Comparison of ENCODE assay signal across 34 mouse cellular contexts in the genomic region with DNA sequence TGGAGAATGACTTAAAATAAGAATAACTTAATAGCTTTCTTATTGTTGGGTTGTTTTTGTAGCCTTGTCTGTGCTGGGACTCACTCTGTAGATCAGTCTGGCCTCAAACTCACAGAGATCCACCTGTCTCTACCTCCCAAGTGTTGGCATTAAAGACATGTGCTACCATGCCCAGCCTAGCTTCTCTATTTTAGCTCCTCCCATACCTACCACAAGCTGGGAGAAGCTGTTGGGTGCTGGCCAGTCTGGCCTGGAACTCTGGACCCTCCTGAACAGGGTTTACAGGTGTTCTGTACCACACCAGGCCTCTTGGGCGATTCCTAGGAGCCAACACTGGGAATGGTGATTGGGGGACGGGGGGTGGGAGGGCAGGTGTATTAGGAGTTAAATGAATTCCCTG. TPM values are rescaled to one million over a fixed set of nuclear protein-coding genes. Genes with fewer than 3 reads are reported as not detected.
DNase-seq lines count a peak whose midpoint lies in the region; ATAC-seq and TF ChIP-seq lines count a peak whose summit lies in the region.
"Had no signal": no experiment of that assay in that cellular context is flagged by ENCODE, and none has a peak within 500 bp of the region (broad histone marks: within the 10 kb centered on the region; RNA-seq: fewer than 3 reads in every experiment).

No protein-coding gene starts in this region.

- H3K4me1 ChIP-seq in midbrain, embryonic 10.5 days, result peaks cover 35% of the 10 kb centered on the region
- H3K4me1 ChIP-seq in midbrain, postnatal 0 days (ENCODE audit: insufficient read depth, low read length), result no peaks in the 10 kb centered on the region
- H3K4me1 ChIP-seq in bone marrow macrophage, adult 2 months (ENCODE audit: control insufficient read depth, insufficient read depth, low read length), result peaks cover 63% of the 10 kb centered on the region
- peaks cover 25% of the 10 kb centered on the region for H3K4me1 ChIP-seq in small intestine, adult 2 months (ENCODE audit: control insufficient read depth, insufficient read depth, insufficient read length, low read length)
- no peaks in the 10 kb centered on the region for H3K4me1 ChIP-seq in forebrain, embryonic 11.5 days (replicated peaks; ENCODE audit: control insufficient read depth, insufficient read depth, low read length)
- no peaks in the 10 kb centered on the region for H3K4me1 ChIP-seq in hindbrain, embryonic 14.5 days (replicated peaks; ENCODE audit: control insufficient read depth, insufficient read depth, low read length)
- H3K4me1 ChIP-seq: limb, embryonic 10.5 days; neural tube, embryonic 15.5 days had no signal

- ATAC-seq in midbrain, postnatal 0 days (ENCODE audit: low FRiP score), result no peak
- no peak for ATAC-seq in forebrain, embryonic 11.5 days (replicated peaks; ENCODE audit: low FRiP score)
- ATAC-seq in hindbrain, embryonic 14.5 days (ENCODE audit: low FRiP score), result no peak
- ATAC-seq: intestine, postnatal 0 days had no signal

- no peaks in the 10 kb centered on the region for H3K27me3 ChIP-seq in midbrain, embryonic 10.5 days (ENCODE audit: low read depth, poor library complexity, severe bottlenecking)
- no peaks in the 10 kb centered on the region for H3K27me3 ChIP-seq in midbrain, postnatal 0 days (ENCODE audit: insufficient read depth, low read length)
- H3K27me3 ChIP-seq in small intestine, adult 2 months (ENCODE audit: control insufficient read depth, insufficient read depth, low read length), result no peaks in the 10 kb centered on the region
- no peaks in the 10 kb centered on the region for H3K27me3 ChIP-seq in forebrain, embryonic 11.5 days (ENCODE audit: control insufficient read depth, insufficient read depth, low read length)
- no peaks in the 10 kb centered on the region for H3K27me3 ChIP-seq in hindbrain, embryonic 14.5 days (ENCODE audit: control insufficient read depth, insufficient read depth, low read length)
- H3K27me3 ChIP-seq: forebrain, embryonic 12.5 days; hindbrain, embryonic 12.5 days; kidney, embryonic 15.5 days; limb, embryonic 15.5 days; midbrain, embryonic 12.5 days; neural tube, embryonic 15.5 days; stomach, embryonic 15.5 days had no signal

- H3K4me2 ChIP-seq in midbrain, postnatal 0 days (ENCODE audit: low read depth, low read length, poor library complexity, severe bottlenecking), result no peak overlapping the region
- H3K4me2 ChIP-seq in forebrain, embryonic 11.5 days (ENCODE audit: low read depth, low read length, severe bottlenecking), result no peak overlapping the region
- no peak overlapping the region for H3K4me2 ChIP-seq in hindbrain, embryonic 14.5 days (replicated peaks)
- H3K4me2 ChIP-seq: forebrain, embryonic 12.5 days; heart, embryonic 11.5 days; hindbrain, embryonic 12.5 days; kidney, embryonic 15.5 days; limb, embryonic 15.5 days; lung, embryonic 14.5 days; midbrain, embryonic 12.5 days; neural tube, embryonic 15.5 days; stomach, embryonic 15.5 days had no signal

- no peaks in the 10 kb centered on the region for H3K36me3 ChIP-seq in midbrain, embryonic 10.5 days
- H3K36me3 ChIP-seq in midbrain, postnatal 0 days (ENCODE audit: insufficient read depth, low read length), result no peaks in the 10 kb centered on the region
- H3K36me3 ChIP-seq in small intestine, adult 2 months (ENCODE audit: control insufficient read depth, insufficient read depth, low read length), result no peaks in the 10 kb centered on the region
- H3K36me3 ChIP-seq in forebrain, embryonic 11.5 days (ENCODE audit: control insufficient read depth, insufficient read depth, low read length), result no peaks in the 10 kb centered on the region
- no peaks in the 10 kb centered on the region for H3K36me3 ChIP-seq in hindbrain, embryonic 14.5 days (replicated peaks; ENCODE audit: control insufficient read depth, insufficient read depth)
- H3K36me3 ChIP-seq: forebrain, embryonic 12.5 days; hindbrain, embryonic 12.5 days; kidney, embryonic 15.5 days; limb, embryonic 10.5 days; limb, embryonic 15.5 days; midbrain, embryonic 12.5 days; neural tube, embryonic 15.5 days; stomach, embryonic 15.5 days had no signal

- 77% methylated on average over 2 of the region's 2 CpGs for WGBS in midbrain, embryonic 10.5 days
- WGBS in midbrain, postnatal 0 days, result 95% methylated on average over 2 of the region's 2 CpGs
- WGBS in small intestine, adult 2 months, result 84% methylated on average over 2 of the region's 2 CpGs
- 82% methylated on average over 2 of the region's 2 CpGs for WGBS in forebrain, embryonic 11.5 days
- WGBS in hindbrain, embryonic 14.5 days, result 86% methylated on average over 2 of the region's 2 CpGs

- no peak for DNase-seq in midbrain, embryonic 10.5 days (ENCODE audit: low spot score)
- DNase-seq in midbrain, postnatal 0 days (ENCODE audit: low spot score), result no peak
- peak; percentile 43 to 50 for DNase-seq in B cell, adult 2 months
- DNase-seq in forebrain, embryonic 11.5 days (ENCODE audit: low spot score), result no peak
- no peak for DNase-seq in hindbrain, embryonic 14.5 days (ENCODE audit: low spot score)
- DNase-seq: adrenal gland, postnatal 14 days; cerebellum, adult 18-20 months; cerebellum, postnatal 10 days; gastrocnemius, postnatal 10 days; heart, adult 11 months; heart, postnatal 36 days; kidney, postnatal 4 days; layer of hippocampus, postnatal 36 days; lung, embryonic 14.5 days; lung, postnatal 14 days; retina, postnatal 1 day; right cerebral cortex, postnatal 14 days; thymus, postnatal 14 days had no signal

- no peaks in the 10 kb centered on the region for H3K9me3 ChIP-seq in midbrain, embryonic 10.5 days (replicated peaks)
- no peaks in the 10 kb centered on the region for H3K9me3 ChIP-seq in midbrain, postnatal 0 days (ENCODE audit: low read length)
- H3K9me3 ChIP-seq in forebrain, embryonic 11.5 days (ENCODE audit: control insufficient read depth, low read length), result no peaks in the 10 kb centered on the region
- no peaks in the 10 kb centered on the region for H3K9me3 ChIP-seq in hindbrain, embryonic 14.5 days (ENCODE audit: control insufficient read depth, low read length)
- H3K9me3 ChIP-seq: forebrain, embryonic 12.5 days; hindbrain, embryonic 12.5 days; kidney, embryonic 15.5 days; limb, embryonic 10.5 days; limb, embryonic 15.5 days; midbrain, embryonic 12.5 days; neural tube, embryonic 15.5 days; stomach, embryonic 15.5 days had no signal

- no peak overlapping the region for H3K9ac ChIP-seq in midbrain, postnatal 0 days (replicated peaks; ENCODE audit: low read length, poor library complexity, severe bottlenecking)
- H3K9ac ChIP-seq in forebrain, embryonic 11.5 days (ENCODE audit: low read length), result no peak overlapping the region
- no peak overlapping the region for H3K9ac ChIP-seq in hindbrain, embryonic 14.5 days
- H3K9ac ChIP-seq: forebrain, embryonic 12.5 days; kidney, embryonic 15.5 days; limb, embryonic 15.5 days; liver, embryonic 14.5 days; lung, embryonic 14.5 days; midbrain, embryonic 12.5 days; neural tube, embryonic 15.5 days; stomach, embryonic 15.5 days had no signal

- H3K4me3 ChIP-seq in midbrain, embryonic 10.5 days, result no peak overlapping the region
- no peak overlapping the region for H3K4me3 ChIP-seq in midbrain, postnatal 0 days (ENCODE audit: low read depth, low read length)
- no peak overlapping the region for H3K4me3 ChIP-seq in bone marrow macrophage, adult 2 months (ENCODE audit: insufficient read depth, low read length)
- H3K4me3 ChIP-seq in small intestine, adult 2 months (ENCODE audit: low read depth, low read length), result no peak overlapping the region
- H3K4me3 ChIP-seq in forebrain, embryonic 11.5 days (ENCODE audit: low read depth, low read length), result no peak overlapping the region
- H3K4me3 ChIP-seq in hindbrain, embryonic 14.5 days (replicated peaks; ENCODE audit: low read length), result no peak overlapping the region
- H3K4me3 ChIP-seq: erythroblast, embryonic 14.5 days; forebrain, embryonic 12.5 days; hindbrain, embryonic 12.5 days; kidney, embryonic 15.5 days; limb, embryonic 10.5 days; limb, embryonic 15.5 days; midbrain, embryonic 12.5 days; neural tube, embryonic 15.5 days; stomach, embryonic 15.5 days had no signal

- H3K27ac ChIP-seq in midbrain, embryonic 10.5 days (replicated peaks), result peak overlapping the region; percentile 10
- no peak overlapping the region for H3K27ac ChIP-seq in midbrain, postnatal 0 days (ENCODE audit: low read depth, low read length)
- peak overlapping the region; percentile 41 for H3K27ac ChIP-seq in bone marrow macrophage, adult 2 months (ENCODE audit: insufficient read depth, low read depth, low read length)
- 0 out of 2 replicates have a peak overlapping the region, but pooled peaks have one; percentile 9 for H3K27ac ChIP-seq in small intestine, adult 2 months (ENCODE audit: insufficient read depth, low read depth, low read length)
- H3K27ac ChIP-seq in forebrain, embryonic 11.5 days (ENCODE audit: low read depth, low read length), result no peak overlapping the region
- no peak overlapping the region for H3K27ac ChIP-seq in hindbrain, embryonic 14.5 days
- H3K27ac ChIP-seq: forebrain, embryonic 12.5 days; hindbrain, embryonic 12.5 days; kidney, embryonic 15.5 days; limb, embryonic 10.5 days; limb, embryonic 15.5 days; liver, embryonic 14.5 days; midbrain, embryonic 12.5 days; neural tube, embryonic 15.5 days; stomach, embryonic 15.5 days had no signal

- TF ChIP-seq POLR2A in bone marrow macrophage, adult 2 months (IDR thresholded peaks at IDR 0.05; ENCODE audit: borderline replicate concordance, low read depth, low read length), result no peak
- TF ChIP-seq POLR2A in small intestine, adult 2 months (IDR thresholded peaks at IDR 0.05; ENCODE audit: low read depth, low read length), result no peak

- TF ChIP-seq CTCF in midbrain, postnatal 0 days (IDR thresholded peaks at IDR 0.05), result no peak
- no peak for TF ChIP-seq CTCF in bone marrow macrophage, adult 2 months (IDR thresholded peaks at IDR 0.05; ENCODE audit: low read depth, low read length)
- TF ChIP-seq CTCF in small intestine, adult 2 months (IDR thresholded peaks at IDR 0.05; ENCODE audit: extremely low read depth, insufficient read length, insufficient replicate concordance, low read depth, low read length), result no peak

RNA-seq across cellular contexts. Expression of gene Nuak2, which starts 27.3 kb away (rescaled TPM):
- 87.1 and 101 TPM in 2 replicates for polyA plus RNA-seq in midbrain, embryonic 10.5 days (2016; fragmentation: Nextera tagmentation; extraction: Ambion mirVana)
- 7.0 and 7.1 TPM in 2 replicates for total RNA-seq in midbrain, postnatal 0 days (2014; rRNA removed)
- polyA plus RNA-seq in midbrain, postnatal 0 days (2015; fragmentation: Nextera tagmentation; extraction: Ambion mirVana), result 9.9 TPM in 2 replicates
- polyA plus RNA-seq in bone marrow macrophage, adult 2 months (2012; ENCODE audit: insufficient read depth, insufficient read length, missing spikeins), result 22.6 and 24.5 TPM in 2 replicates
- 24.3 and 99.9 TPM in 2 replicates for polyA plus RNA-seq in small intestine, adult 2 months (2012; rRNA removed)
- polyA plus RNA-seq in forebrain, embryonic 11.5 days (2014; fragmentation: Nextera tagmentation; extraction: Ambion mirVana), result 57.7 and 63.4 TPM in 2 replicates
- 10.7 and 14.0 TPM in 2 replicates for polyA plus RNA-seq in hindbrain, embryonic 14.5 days (2014; fragmentation: Nextera tagmentation; extraction: Ambion mirVana)
- polyA plus RNA-seq: erythroblast, embryonic 14.5 days had no signal

RNA-seq across cellular contexts. Expression of gene Klhdc8a, which starts 44.8 kb away (rescaled TPM):
- polyA plus RNA-seq in midbrain, embryonic 10.5 days (2016; fragmentation: Nextera tagmentation; extraction: Ambion mirVana), result 1.4 and 2.8 TPM in 2 replicates
- 29.5 and 31.1 TPM in 2 replicates for total RNA-seq in midbrain, postnatal 0 days (2014; rRNA removed)
- 12.4 and 14.8 TPM in 2 replicates for polyA plus RNA-seq in midbrain, postnatal 0 days (2015; fragmentation: Nextera tagmentation; extraction: Ambion mirVana)
- polyA plus RNA-seq in bone marrow macrophage, adult 2 months (2012; ENCODE audit: insufficient read depth, insufficient read length, missing spikeins), result not detected in 2 replicates
- polyA plus RNA-seq in small intestine, adult 2 months (2012; rRNA removed), result 0.75 and 1.5 TPM in 2 replicates
- polyA plus RNA-seq in forebrain, embryonic 11.5 days (2014; fragmentation: Nextera tagmentation; extraction: Ambion mirVana), result 0.99 and 1.1 TPM in 2 replicates
- 8.5 and 10.4 TPM in 2 replicates for polyA plus RNA-seq in hindbrain, embryonic 14.5 days (2014; fragmentation: Nextera tagmentation; extraction: Ambion mirVana)
- total RNA-seq: common myeloid progenitor, adult 5-6 weeks; megakaryocyte, adult 5-6 weeks had no signal
- polyA plus RNA-seq: erythroblast, embryonic 14.5 days; limb, embryonic 10.5 days had no signal

RNA-seq across cellular contexts. Expression of gene Tmcc2, which starts 47.9 kb away (rescaled TPM):
- polyA plus RNA-seq in midbrain, embryonic 10.5 days (2016; fragmentation: Nextera tagmentation; extraction: Ambion mirVana), result 9.6 and 13.3 TPM in 2 replicates
- 115 and 152 TPM in 2 replicates for total RNA-seq in midbrain, postnatal 0 days (2014; rRNA removed)
- 35.4 and 36.3 TPM in 2 replicates for polyA plus RNA-seq in midbrain, postnatal 0 days (2015; fragmentation: Nextera tagmentation; extraction: Ambion mirVana)
- polyA plus RNA-seq in bone marrow macrophage, adult 2 months (2012; ENCODE audit: insufficient read depth, insufficient read length, missing spikeins), result 9.3 and 11.2 TPM in 2 replicates
- 2.8 and 3.8 TPM in 2 replicates for polyA plus RNA-seq in small intestine, adult 2 months (2012; rRNA removed)
- polyA plus RNA-seq in forebrain, embryonic 11.5 days (2014; fragmentation: Nextera tagmentation; extraction: Ambion mirVana), result 13.3 and 16.1 TPM in 2 replicates
- polyA plus RNA-seq in hindbrain, embryonic 14.5 days (2014; fragmentation: Nextera tagmentation; extraction: Ambion mirVana), result 31.0 and 33.9 TPM in 2 replicates

Comparison
In these comparisons a context has a peak if more than half of its experiments do, and no peak if none do; other contexts are left out.
1. H3K27ac ChIP-seq: peak in midbrain, embryonic 10.5 days (single experiment), bone marrow macrophage, adult 2 months (single experiment) and small intestine, adult 2 months (single experiment); none in midbrain, postnatal 0 days (single experiment), forebrain, embryonic 11.5 days (single experiment) and hindbrain, embryonic 14.5 days (single experiment).
2. DNase-seq: peak in B cell, adult 2 months (2 of 2); none in midbrain, embryonic 10.5 days (single experiment), midbrain, postnatal 0 days (single experiment), forebrain, embryonic 11.5 days (single experiment) and hindbrain, embryonic 14.5 days (single experiment).